Mouse (Mus musculus): ENCODE measurements around the gene Mrpl33.

DNA sequence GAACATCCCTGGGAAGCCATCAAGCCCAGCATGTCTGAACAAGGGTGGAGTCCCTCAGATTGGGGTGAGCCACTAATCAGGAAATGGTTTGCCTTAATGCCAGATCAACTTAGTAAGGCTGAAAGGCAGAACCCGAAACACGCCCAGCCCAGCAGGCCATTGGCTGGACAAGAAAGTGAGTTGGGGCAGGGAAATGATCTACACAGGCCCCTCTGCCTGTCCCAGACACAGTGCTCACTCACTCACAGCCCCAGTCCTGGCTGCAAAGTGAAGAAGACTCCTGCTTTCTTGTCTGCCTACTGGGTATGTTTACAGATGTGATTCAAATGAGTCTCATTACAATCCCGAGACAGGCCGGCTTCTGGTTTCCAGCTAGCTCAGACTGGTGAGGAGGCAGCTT lies 37.4 kb downstream of the Mrpl33 start:
- no peak for TF ChIP-seq CTCF (IDR thresholded peaks at IDR 0.05; ENCODE audit: insufficient read depth, low read length)
- no peak for TF ChIP-seq POLR2A (IDR thresholded peaks at IDR 0.05; ENCODE audit: borderline replicate concordance, extremely low read depth, low read depth, low read length)

Measured in lung, adult 2 months (tissue).